Mouse (Mus musculus) heart, adult 8-10 months (tissue): ENCODE measurements at regions not wholly inside any gene's neighbourhood (a gene's known extent, or its start where the extent isn't known, plus 50 kb on each side); places are given as distances from the start of the nearest gene placed in this dataset.

Experiments
- DNase-seq: peaks from one replicate; pipeline ENCODE4 v3.0.0; 2022; ENCODE audit warnings: low spot score

- DNase-seq: peak; percentile 80
Measured at GRCm38 (mm10) chr2:116979561-116980391, 101.3 kb downstream of the Tmco5 start.

DNA sequence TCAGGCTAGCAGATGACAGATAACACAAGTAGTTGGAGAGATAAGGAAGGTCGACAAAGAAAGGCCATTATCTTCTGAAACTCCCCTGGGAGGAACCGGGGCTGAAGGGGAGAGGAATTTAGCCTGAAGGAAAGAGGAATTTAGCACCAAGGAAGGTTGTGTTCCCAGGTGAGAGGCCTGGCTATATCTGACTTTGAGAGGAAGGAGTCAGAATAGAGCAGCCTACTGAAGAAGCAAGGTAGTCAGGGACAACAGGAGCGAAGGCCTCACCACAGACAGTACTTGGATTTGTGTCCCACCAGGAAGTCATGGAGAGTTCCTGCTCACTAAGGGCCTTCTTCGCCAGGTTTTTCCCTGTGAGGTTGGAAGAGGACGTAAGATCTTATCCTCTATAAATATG is 102.2 kb downstream of the Tmco5 start:
- peak; percentile 27 for DNase-seq

DNA sequence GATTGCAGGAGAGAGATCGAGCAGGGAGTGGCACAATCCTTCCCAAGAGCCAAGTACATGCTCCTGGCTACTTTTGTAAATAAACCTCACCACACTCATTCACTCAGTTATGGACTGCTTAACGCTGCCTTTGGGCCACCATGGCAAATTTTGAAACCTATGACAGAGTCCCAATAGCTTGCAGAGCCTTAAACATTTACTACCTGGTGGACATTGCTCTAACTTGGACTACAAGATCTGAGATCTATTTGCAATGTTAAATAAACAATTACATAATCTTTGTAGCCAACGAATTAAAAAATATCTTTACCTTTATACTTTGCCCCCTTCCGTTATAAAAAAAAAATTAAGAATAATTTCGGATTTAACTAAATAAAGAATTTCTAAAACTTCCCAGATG is 104.9 kb downstream of the Tmco5 start:
- DNase-seq: no peak

- DNase-seq: peak; percentile 55
Measured at GRCm38 (mm10) chr2:116983821-116984351, 105.4 kb downstream of the Tmco5 start.

- DNase-seq: no peak
Measured at GRCm38 (mm10) chr2:116984597-116984996, 106.1 kb downstream of the Tmco5 start.

GRCm38 (mm10) chr2:116985549-116985948 is 107.1 kb downstream of the Tmco5 start:
- DNase-seq: no peak

DNA sequence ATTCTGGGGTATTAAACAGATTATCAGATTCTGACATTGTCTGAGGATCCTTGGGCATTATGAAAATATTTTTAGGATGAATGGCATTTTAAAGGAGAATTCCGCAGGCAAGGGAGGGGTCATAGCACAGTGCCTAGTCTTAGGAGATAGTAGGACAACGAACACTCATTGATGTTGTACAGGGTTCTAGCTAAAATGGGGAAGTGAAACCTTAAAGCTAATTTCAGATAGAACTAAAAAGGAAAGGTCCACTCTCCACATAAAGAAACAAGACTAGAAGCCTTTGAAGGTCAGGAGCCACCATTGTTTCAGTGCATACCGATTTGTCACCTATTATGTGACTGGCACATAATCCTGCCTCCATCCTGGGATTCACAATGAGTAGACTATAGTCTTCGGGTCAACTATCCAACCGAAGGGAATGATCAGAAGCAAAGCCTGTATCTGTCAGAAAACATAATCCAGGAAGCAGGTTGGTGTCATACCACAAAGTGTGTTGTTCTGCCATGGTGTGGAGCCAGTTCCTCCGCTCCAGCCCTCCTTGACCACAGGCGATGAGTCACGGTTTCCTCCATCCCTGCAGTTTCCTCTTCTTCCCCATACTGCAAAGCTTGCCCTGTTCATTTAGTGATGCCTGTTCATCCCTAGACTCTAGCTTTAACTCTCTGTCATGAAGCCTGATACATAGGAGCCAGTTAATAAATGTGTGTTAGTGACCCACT is 110.6 kb downstream of the Tmco5 start:
- no peak for DNase-seq

DNA sequence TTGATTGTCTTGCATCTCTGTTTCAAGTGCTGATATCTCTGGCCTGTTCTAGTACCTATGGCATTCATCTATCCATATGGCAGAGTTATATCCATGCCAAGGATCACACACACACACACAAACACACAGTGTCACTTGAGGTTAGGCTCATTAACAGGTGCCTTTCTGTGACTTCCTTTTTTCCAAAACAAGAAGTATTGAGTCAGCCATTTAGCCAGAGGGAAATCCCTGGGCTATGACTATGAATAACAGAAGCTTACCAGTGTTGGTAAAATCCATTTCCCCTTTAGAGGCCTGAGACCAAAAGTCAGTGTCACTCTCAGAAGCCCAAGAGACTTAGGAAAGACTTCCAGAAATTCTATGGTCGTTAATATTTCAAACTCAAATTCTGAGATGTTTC is 111.6 kb downstream of the Tmco5 start:
- no peak for DNase-seq

DNA sequence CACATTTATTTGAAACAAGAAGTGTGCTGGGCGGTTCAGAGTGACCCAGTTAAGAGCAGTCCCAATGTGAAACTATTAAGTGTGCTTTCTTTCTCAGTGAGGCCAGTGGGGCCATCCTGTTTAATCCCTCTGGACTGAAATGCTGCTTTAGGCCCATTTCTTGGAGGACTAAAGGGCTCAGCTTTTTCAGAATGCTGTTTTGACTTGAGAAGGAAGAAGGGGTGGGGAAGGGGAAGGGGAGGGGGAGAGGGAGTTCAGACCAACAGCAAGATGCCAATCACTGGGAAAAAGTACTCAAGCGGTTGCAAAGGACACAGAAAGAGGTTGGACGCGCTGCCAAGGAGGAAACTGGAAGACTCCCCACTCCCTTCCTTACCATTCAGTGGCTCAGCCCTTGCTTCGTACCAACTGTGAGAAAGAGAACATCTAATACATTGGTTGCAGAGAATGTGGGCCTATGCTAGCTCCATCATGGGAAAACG is 113.1 kb downstream of the Tmco5 start:
- DNase-seq: no peak

GRCm38 (mm10) chr2:116993724-116994123 is 115.2 kb downstream of the Tmco5 start:
- no peak for DNase-seq

DNA sequence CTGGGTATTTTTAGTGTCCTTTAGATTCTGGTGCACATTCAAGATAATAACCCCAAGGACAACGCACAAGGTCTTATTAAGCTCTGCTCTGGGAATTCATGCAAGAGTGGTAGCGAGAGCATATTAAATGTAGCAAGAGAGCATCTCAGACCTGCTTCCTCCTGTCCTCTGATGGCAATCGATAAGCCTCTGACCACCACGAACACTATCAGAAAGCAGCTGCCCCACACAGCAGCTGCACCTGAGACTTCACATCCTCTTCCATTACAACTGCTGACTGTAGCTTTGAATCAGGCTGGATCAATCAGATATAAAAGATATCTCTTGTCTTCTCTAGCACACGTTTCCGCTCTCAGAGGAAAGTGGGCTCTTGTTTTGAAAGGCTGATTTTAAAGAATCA is 117.8 kb downstream of the Tmco5 start:
- DNase-seq: no peak

DNA sequence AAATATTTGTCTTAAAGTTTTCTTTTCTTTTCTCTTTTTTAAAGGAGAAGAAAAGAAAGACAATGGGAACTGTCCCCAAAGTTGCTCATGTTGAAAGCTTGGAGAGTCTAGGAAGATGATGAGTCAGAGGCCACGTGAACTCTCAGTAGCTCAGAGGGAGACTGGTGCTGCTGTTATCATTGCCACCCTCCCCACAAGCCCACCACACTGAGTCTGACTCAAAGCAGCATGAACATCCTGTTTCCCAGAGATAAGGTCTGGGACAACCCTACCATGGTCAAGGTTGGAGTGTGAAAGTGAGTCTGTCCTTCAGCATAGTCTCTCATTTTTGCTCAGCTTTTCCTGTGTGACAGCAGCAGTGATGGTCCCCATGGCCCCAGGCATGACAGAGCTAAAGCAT is 120.3 kb downstream of the Tmco5 start:
- DNase-seq: no peak

- DNase-seq: no peak
Measured at GRCm38 (mm10) chr2:116999592-116999991, 121.1 kb downstream of the Tmco5 start.

DNA sequence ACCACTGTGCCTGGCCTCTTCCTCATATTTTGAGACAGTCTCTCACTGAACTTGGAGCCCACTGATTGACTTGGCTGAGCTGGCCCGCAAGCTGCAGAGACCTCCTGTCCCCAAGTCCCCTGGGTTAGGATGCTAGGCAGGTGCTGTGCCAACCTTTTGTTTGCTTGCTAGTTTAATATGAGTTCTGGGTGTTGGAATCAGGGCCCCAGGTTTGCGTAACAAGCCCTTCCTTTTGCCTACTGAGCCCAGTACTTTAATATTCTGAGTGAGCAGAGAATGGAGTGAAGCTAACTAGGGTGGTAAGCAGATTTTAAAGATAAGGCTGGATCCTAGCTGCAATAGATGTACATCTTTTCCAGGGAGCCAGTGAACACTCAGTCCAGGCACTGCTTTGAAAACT is 117.2 kb upstream of the Spred1 start:
- DNase-seq: no peak

DNA sequence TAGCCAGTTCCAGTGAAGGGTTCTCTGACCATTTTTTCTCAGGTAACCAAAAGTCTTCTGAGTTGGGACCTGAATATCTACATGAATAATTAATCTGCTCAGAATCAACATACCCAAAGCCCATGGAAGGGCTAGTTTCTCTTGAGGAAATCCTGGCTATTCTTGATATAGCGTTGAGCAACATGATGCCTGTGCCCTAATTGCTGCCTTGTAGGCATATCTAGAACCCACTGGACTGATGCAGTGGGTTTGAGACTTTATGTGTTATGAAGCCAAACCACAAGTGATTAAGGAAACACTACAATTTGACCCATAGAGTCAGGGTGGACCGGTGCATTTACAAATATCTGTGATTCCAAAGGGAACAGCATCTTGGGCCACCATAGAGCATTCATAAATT is 114.3 kb upstream of the Spred1 start:
- no peak for DNase-seq

GRCm38 (mm10) chr2:117008922-117009321 is 112.3 kb upstream of the Spred1 start:
- DNase-seq: no peak

DNA sequence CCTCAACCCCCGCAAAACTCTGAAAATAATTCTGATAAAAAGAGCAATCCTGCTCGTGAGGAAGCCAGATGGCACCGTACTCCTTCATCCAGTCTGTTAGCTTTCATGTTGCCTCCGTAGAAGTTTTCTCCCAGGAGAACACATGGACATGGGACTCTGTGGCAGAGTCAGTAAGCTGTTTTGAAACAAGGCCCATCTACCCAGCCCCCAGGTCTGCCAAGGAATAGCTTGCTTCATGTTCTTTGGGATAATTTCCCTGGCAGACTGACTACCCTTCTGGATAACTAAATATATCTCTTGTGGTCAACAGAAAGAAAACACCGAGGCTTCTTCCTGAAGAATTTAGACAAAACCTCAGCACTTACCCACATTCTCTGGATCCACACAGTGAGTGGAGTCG is 111.2 kb upstream of the Spred1 start:
- DNase-seq: no peak

DNA sequence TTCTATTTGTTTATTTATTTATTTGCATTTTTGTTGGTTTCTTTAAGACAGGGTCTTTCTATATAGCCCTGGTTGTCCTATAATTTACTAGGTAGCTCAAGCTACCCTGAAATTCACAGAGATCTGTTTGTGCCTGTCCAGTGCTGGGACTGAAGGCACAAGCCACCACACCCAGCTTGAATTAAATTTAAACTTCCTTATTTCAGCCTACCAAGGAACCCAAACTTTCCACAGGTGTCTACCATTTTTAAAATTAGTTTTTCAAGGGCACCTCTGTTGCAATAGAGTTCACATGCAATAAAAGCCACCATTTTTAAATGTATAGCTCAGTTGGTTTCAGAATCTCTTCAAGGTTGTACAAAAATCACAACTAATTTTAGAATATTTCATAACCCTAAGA is 110.2 kb upstream of the Spred1 start:
- DNase-seq: no peak

- DNase-seq: peak; percentile 71
Measured at GRCm38 (mm10) chr2:117017921-117018651, 103.1 kb upstream of the Spred1 start.

DNA sequence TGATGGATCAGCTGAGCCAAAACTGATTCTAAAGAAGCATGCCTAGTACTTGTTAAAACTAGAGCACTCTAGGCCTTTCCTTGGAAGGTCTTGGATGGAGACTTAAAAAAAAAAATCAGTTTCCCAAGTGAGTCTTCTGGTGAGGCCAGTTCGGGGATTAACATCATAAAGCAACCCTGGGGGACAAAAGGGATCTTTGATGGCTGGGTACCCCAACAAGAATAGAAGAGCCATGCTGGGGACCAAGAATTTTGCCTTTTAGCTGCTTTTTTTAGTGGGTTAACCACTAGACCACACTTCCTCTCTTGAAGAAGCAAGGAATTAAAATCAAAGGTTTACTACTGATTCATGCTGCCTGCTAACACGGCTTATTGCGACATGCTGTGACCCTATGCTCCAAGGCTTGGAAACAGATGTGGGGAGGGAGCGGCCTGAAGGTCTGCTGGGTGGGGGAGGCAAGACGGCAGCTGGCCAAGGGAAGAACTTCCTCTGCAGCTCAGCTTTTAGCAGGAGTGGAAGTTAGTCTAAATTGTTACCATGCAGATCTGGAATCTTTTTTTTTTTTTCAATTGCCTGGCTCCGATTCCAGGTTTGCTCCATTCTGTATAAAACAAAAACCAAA is 102.1 kb upstream of the Spred1 start:
- DNase-seq: peak; percentile 91

DNA sequence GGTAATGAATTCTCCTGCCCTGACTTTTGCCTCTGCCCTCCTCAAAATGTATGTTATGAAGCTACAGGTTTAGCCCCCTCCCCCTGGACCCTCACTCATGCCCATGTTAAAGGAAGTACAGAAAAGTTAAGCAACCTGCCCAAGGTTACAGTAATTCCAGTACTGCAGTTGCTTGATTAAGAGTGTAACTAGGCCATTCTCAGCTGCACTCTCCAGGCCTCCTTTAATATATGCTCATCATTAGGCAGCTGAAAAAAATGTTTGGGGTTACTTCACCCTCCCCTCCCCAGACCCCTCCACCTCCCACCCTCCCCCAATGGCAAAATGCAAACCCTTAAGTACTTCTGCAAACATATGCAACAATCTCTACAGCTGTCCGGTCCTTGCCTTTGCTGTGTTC is 101.6 kb upstream of the Spred1 start:
- no peak for DNase-seq

DNA sequence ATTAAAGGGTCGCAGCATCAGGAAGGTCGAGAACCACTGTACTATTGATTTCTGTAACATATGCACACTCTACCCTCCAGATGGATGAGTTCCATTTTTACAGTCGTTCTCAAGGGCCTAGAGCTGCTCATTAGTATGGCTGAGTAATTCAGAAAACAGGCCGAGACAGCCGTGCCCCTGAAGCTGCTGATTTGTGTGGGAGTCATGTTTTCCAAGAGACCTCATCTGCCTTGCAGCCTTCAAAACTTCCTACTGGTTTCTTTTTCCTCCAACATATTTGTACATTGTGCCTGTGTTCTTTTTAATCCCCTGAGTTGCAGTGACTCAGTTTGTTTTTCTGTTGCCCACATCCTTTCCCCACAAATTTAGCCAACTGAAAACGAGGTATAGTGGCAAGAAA is 99.4 kb upstream of the Spred1 start:
- peak; percentile 4 for DNase-seq
